Mouse (Mus musculus): ENCODE measurements around the gene Theg.

GRCm38 (mm10) chr10:79554330-79555237, 32.5 kb downstream of the Theg start, which contains the start of gene Mier2:
- TF ChIP-seq CTCF (IDR thresholded peaks at IDR 0.05; ENCODE audit: low read depth, low read length) (no peak), GATA1 (IDR thresholded peaks at IDR 0.05; ENCODE audit: borderline replicate concordance, low read length) (no peak)
